Mouse (Mus musculus): ENCODE data around the gene Hs3st1. TPM values are rescaled to one million over a fixed set of nuclear protein-coding genes. Genes with fewer than 3 reads are reported as not detected.

Hs3st1 gene
- polyA plus RNA-seq, 1 experiment, result 96.6 TPM

- Histone ChIP-seq H3K4me3 (replicated peaks; ENCODE audit: insufficient read depth, low read depth, low read length) (peak overlapping the region; percentile 55), H3K4me1 (ENCODE audit: control insufficient read depth, insufficient read depth, low read length) (peaks cover 19% of the 10 kb centered on the region), H3K27ac (ENCODE audit: insufficient read depth, low read length) (peak overlapping the region; percentile 17; the same call in 1 of the 2 replicates), H3K27me3 (ENCODE audit: control insufficient read depth, insufficient read depth, low read length) (no peaks in the 10 kb centered on the region)
- 12% methylated on average over 10 of the region's 10 CpGs for WGBS
- TF ChIP-seq CTCF (IDR thresholded peaks at IDR 0.05; ENCODE audit: borderline replicate concordance, insufficient read depth, low read depth, low read length) (peak; percentile 73), POLR2A (IDR thresholded peaks at IDR 0.05; ENCODE audit: borderline replicate concordance, insufficient read depth, low read length) (no peak)
- peak; percentile 83 to 84 for DNase-seq
Measured at GRCm38 (mm10) chr5:39639438-39640177, 115.7 kb downstream of the Hs3st1 start.

GRCm38 (mm10) chr5:39638926-39639325, 116.3 kb downstream of the Hs3st1 start:
- peak overlapping the region; percentile 14; the same call in 1 of the 2 replicates for H3K27ac ChIP-seq (ENCODE audit: insufficient read depth, low read length)
- DNase-seq, result peak; percentile 48 to 53
- H3K4me3 ChIP-seq (replicated peaks; ENCODE audit: insufficient read depth, low read depth, low read length), result peak overlapping the region; percentile 55
- 8% methylated on average over 5 of the region's 5 CpGs for WGBS
- peaks cover 20% of the 10 kb centered on the region for H3K4me1 ChIP-seq (ENCODE audit: control insufficient read depth, insufficient read depth, low read length)
- H3K27me3 ChIP-seq (ENCODE audit: control insufficient read depth, insufficient read depth, low read length), result no peaks in the 10 kb centered on the region
- TF ChIP-seq CTCF (IDR thresholded peaks at IDR 0.05; ENCODE audit: borderline replicate concordance, insufficient read depth, low read depth, low read length) (no peak), POLR2A (IDR thresholded peaks at IDR 0.05; ENCODE audit: borderline replicate concordance, insufficient read depth, low read length) (no peak)

DNA sequence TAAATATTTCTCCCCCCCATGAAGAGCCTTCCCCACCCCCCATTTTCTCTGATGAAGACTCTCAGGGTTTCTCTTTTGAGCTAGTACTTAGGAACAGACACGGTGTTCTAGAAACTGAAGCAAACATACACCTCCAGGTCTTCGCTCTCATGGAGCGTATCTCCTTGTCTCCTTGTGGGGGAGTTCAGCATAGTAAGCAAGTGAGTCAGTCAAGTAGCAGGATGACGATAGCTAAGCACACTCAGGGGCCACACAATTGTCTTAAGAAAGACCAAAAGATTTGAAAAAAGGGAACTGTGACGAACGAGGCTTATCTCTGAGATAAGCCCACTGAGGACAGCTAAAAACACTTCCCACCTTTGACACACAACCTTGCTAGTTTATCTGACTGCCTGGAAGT, 117.4 kb downstream of the Hs3st1 start:
- WGBS, result 28% methylated on average over 6 of the region's 6 CpGs
- Histone ChIP-seq H3K27ac (ENCODE audit: insufficient read depth, low read length) (no peak overlapping the region), H3K27me3 (ENCODE audit: control insufficient read depth, insufficient read depth, low read length) (no peaks in the 10 kb centered on the region), H3K4me3 (replicated peaks; ENCODE audit: insufficient read depth, low read depth, low read length) (peak overlapping the region; percentile 14), H3K4me1 (ENCODE audit: control insufficient read depth, insufficient read depth, low read length) (peaks cover 27% of the 10 kb centered on the region)
- DNase-seq, result peak in 1 of 2 experiments; percentile 14
- no peak for TF ChIP-seq CTCF (IDR thresholded peaks at IDR 0.05; ENCODE audit: borderline replicate concordance, insufficient read depth, low read depth, low read length)
- TF ChIP-seq POLR2A (IDR thresholded peaks at IDR 0.05; ENCODE audit: borderline replicate concordance, insufficient read depth, low read length), result no peak

- Histone ChIP-seq H3K4me1 (ENCODE audit: control insufficient read depth, insufficient read depth, low read length) (peaks cover 34% of the 10 kb centered on the region), H3K27me3 (ENCODE audit: control insufficient read depth, insufficient read depth, low read length) (no peaks in the 10 kb centered on the region), H3K4me3 (replicated peaks; ENCODE audit: insufficient read depth, low read depth, low read length) (peak overlapping the region; percentile 1), H3K27ac (ENCODE audit: insufficient read depth, low read length) (no peak overlapping the region)
- WGBS, result 35% methylated on average over 3 of the region's 3 CpGs
- peak in 1 of 2 experiments; percentile 6 for DNase-seq
- TF ChIP-seq CTCF (IDR thresholded peaks at IDR 0.05; ENCODE audit: borderline replicate concordance, insufficient read depth, low read depth, low read length) (no peak), POLR2A (IDR thresholded peaks at IDR 0.05; ENCODE audit: borderline replicate concordance, insufficient read depth, low read length) (no peak)
Measured at GRCm38 (mm10) chr5:39636090-39636489, 119.2 kb downstream of the Hs3st1 start.

DNA sequence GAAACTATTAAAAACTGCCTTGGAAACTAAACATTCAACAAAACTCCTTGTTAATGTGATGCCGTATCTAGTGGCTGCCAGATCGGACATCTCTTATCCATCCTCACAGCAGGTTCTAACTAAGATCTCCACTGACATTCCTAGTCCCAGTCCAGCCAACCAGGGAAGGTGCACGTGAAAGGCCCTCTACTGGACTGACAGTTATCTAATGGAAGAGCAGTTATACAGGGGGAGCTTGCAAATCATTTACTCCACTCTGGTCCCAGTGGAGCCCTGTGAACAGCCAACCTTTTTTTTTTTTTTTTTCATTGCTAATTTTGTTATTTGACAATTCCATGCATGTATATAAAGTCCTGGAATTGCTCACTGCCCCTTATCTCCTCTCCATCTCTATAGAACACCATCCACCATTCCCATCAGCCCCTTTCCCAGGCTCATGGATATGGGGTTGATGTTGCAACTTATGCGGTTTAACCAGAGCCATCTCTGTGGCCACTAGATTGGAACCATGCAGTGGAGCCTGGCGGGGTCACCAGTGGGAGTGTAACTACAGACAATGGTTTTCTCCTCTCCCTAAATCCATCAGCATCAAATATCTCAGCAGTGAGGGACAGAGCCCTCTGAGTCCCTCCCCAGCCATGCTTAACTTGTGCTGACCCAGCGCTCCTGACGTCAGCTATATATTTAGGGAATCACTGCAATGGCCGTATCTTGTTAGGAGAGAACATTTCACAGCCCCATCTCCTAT, 120.8 kb downstream of the Hs3st1 start:
- WGBS, result 43% methylated on average over 8 of the region's 8 CpGs
- H3K27ac ChIP-seq (ENCODE audit: insufficient read depth, low read length), result no peak overlapping the region
- peaks cover 45% of the 10 kb centered on the region for H3K4me1 ChIP-seq (ENCODE audit: control insufficient read depth, insufficient read depth, low read length)
- no peak for TF ChIP-seq POLR2A (IDR thresholded peaks at IDR 0.05; ENCODE audit: borderline replicate concordance, insufficient read depth, low read length)
- no peak; the same call in 1 of the 2 replicates for TF ChIP-seq CTCF (IDR thresholded peaks at IDR 0.05; ENCODE audit: borderline replicate concordance, insufficient read depth, low read depth, low read length)
- DNase-seq, result peak in 1 of 2 experiments; percentile 43
- H3K4me3 ChIP-seq (replicated peaks; ENCODE audit: insufficient read depth, low read depth, low read length), result no peak overlapping the region
- no peaks in the 10 kb centered on the region for H3K27me3 ChIP-seq (ENCODE audit: control insufficient read depth, insufficient read depth, low read length)

DNA sequence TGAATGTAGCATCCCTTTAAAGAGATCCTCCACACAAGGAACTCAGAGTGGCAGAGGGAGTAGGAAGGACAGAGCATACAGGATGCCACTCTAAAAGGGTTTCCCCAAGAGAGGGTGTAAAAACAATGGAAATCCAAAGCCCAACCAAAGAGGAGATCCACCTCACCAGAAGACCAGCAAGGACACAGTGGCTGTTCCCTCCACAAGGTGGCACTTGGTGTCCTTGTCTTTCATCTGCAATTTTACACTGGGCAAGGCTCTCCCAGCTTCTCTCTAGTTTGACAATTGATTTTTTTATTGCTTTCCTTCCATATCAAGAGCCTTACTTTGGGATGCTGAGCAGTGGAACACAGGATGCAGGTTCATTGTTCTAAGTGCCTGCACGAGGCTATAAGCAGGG, 122.1 kb downstream of the Hs3st1 start:
- WGBS, result 53% methylated on average over 1 of the region's 1 CpGs
- peak in 1 of 2 experiments; percentile 45 for DNase-seq
- H3K27ac ChIP-seq (ENCODE audit: insufficient read depth, low read length), result no peak overlapping the region; the same call in 1 of the 2 replicates
- peak; percentile 61; the same call in 1 of the 2 replicates for TF ChIP-seq CTCF (IDR thresholded peaks at IDR 0.05; ENCODE audit: borderline replicate concordance, insufficient read depth, low read depth, low read length)
- TF ChIP-seq POLR2A (IDR thresholded peaks at IDR 0.05; ENCODE audit: borderline replicate concordance, insufficient read depth, low read length), result no peak
- H3K27me3 ChIP-seq (ENCODE audit: control insufficient read depth, insufficient read depth, low read length), result no peaks in the 10 kb centered on the region
- H3K4me1 ChIP-seq (ENCODE audit: control insufficient read depth, insufficient read depth, low read length), result peaks cover 47% of the 10 kb centered on the region
- no peak overlapping the region for H3K4me3 ChIP-seq (replicated peaks; ENCODE audit: insufficient read depth, low read depth, low read length)

GRCm38 (mm10) chr5:39630841-39631240, 124.4 kb downstream of the Hs3st1 start:
- WGBS, result 59% methylated on average over 5 of the region's 5 CpGs
- no peak for TF ChIP-seq POLR2A (IDR thresholded peaks at IDR 0.05; ENCODE audit: borderline replicate concordance, insufficient read depth, low read length)
- no peak for TF ChIP-seq CTCF (IDR thresholded peaks at IDR 0.05; ENCODE audit: borderline replicate concordance, insufficient read depth, low read depth, low read length)

More at GRCm38 (mm10) chr5:39630841-39631240, 124.4 kb downstream of the Hs3st1 start:
- peak; percentile 9 to 22 for DNase-seq
- peak overlapping the region; percentile 28; the same call in 1 of the 2 replicates for H3K27ac ChIP-seq (ENCODE audit: insufficient read depth, low read length)
- H3K27me3 ChIP-seq (ENCODE audit: control insufficient read depth, insufficient read depth, low read length), result no peaks in the 10 kb centered on the region
- peaks cover 61% of the 10 kb centered on the region for H3K4me1 ChIP-seq (ENCODE audit: control insufficient read depth, insufficient read depth, low read length)
- H3K4me3 ChIP-seq (replicated peaks; ENCODE audit: insufficient read depth, low read depth, low read length), result no peak overlapping the region

Data from cerebellum, adult 2 months (tissue).